Mouse (Mus musculus) stomach, postnatal 0 days (tissue): ENCODE results near the gene Atxn7l1. TPM values are rescaled to one million over a fixed set of nuclear protein-coding genes. Genes with fewer than 3 reads are reported as not detected.

ENCODE experiments used
- ATAC-seq: fragments of 200-750 bp; cut with Nextera tagmentation; 2 replicates; pipeline ENCODE4 v1.8.0; 2017; ENCODE audit not compliant: low FRiP score, low TSS enrichment
- DNase-seq: peaks from one replicate; pipeline ENCODE4 v3.0.0-alpha.2; 2016; ENCODE audit warnings: low spot score
- H3K27ac ChIP-seq: fragments of 300-500 bp; sonication (generic); replicated peaks from 2 replicates; pipeline ENCODE4 v1.5.1; 2014; ENCODE audit warnings: mild to moderate bottlenecking, control low read depth
- H3K27me3 ChIP-seq: fragments of 300-500 bp; sonication (generic); 2 replicates; pipeline ENCODE4 v1.6.1; 2014; ENCODE audit warnings: low read length; ENCODE audit not compliant: control insufficient read depth, insufficient read depth
- H3K36me3 ChIP-seq: fragments of 300-500 bp; sonication (generic); 2 replicates; pipeline ENCODE4 v1.6.1; 2014; ENCODE audit warnings: low read length, mixed read lengths; ENCODE audit not compliant: control insufficient read depth, insufficient read depth
- H3K4me1 ChIP-seq: fragments of 300-500 bp; sonication (generic); replicated peaks from 2 replicates; pipeline ENCODE4 v1.6.1; 2014; ENCODE audit warnings: antibody characterized with exemption; ENCODE audit not compliant: control insufficient read depth, insufficient read depth
- H3K4me2 ChIP-seq: fragments of 300-500 bp; sonication (generic); replicated peaks from 2 replicates; pipeline ENCODE4 v1.6.1; 2014; ENCODE audit warnings: low read depth, mild to moderate bottlenecking, control low read depth, moderate library complexity
- H3K4me3 ChIP-seq: fragments of 300-500 bp; sonication (generic); 2 replicates; pipeline ENCODE4 v1.5.1; 2014; ENCODE audit warnings: low read depth, low read length, control low read depth
- H3K9ac ChIP-seq: fragments of 300-500 bp; sonication (generic); 2 replicates; pipeline ENCODE4 v1.6.1; 2014; ENCODE audit warnings: mild to moderate bottlenecking, low read length, control low read depth, mixed read lengths
- H3K9me3 ChIP-seq: fragments of 300-500 bp; sonication (generic); 2 replicates; pipeline ENCODE4 v1.6.1; 2016; ENCODE audit warnings: low read length; ENCODE audit not compliant: control insufficient read depth
- CTCF ChIP-seq: IDR thresholded peaks from 2 replicates; pipeline ENCODE4 v1.5.1; 2016; ENCODE audit warnings: antibody characterized with exemption, low read depth, mild to moderate bottlenecking, moderate library complexity
- EP300 ChIP-seq: optimal IDR thresholded peaks from 2 replicates; pipeline ENCODE3; 2016; ENCODE audit warnings: antibody characterized with exemption
- WGBS: fragments of 180-500 bp; shearing (Covaris S2); extraction: QIAGEN DNeasy Blood & Tissue Kit; methylation state at CpG from one replicate; pipeline ENCODE4 v1.1.7; 2014; 5-methylcytosine and 5-hydroxymethylcytosine counted together
- polyA plus RNA-seq: library from polyadenylated mRNA; unstranded; fragments of >200 nt; fragmentation: Nextera tagmentation; extraction: Ambion mirVana; gene quantifications from 2 replicates; pipeline ENCODE4 v1.2.1, GENCODE M21; 2015

Gene Atxn7l1
- polyA plus RNA-seq, 1 experiment from 2014 or later: 4.7 TPM

- 65% methylated on average over 8 of the region's 8 CpGs for WGBS
- DNase-seq (no peak), ATAC-seq (no peak)
- no peaks in the 10 kb centered on the region for H3K27me3 ChIP-seq
- no peaks in the 10 kb centered on the region for H3K36me3 ChIP-seq
- H3K4me3 ChIP-seq: no peak overlapping the region
- TF ChIP-seq EP300 (no peak), CTCF (no peak)
- no peak overlapping the region for H3K4me2 ChIP-seq
- no peaks in the 10 kb centered on the region for H3K9me3 ChIP-seq
- H3K4me1 ChIP-seq: no peaks in the 10 kb centered on the region
- H3K27ac ChIP-seq: no peak overlapping the region
- H3K9ac ChIP-seq: no peak overlapping the region
Measured at GRCm38 (mm10) chr12:33144456-33144855, 3.0 kb upstream of the Atxn7l1 start.

DNA sequence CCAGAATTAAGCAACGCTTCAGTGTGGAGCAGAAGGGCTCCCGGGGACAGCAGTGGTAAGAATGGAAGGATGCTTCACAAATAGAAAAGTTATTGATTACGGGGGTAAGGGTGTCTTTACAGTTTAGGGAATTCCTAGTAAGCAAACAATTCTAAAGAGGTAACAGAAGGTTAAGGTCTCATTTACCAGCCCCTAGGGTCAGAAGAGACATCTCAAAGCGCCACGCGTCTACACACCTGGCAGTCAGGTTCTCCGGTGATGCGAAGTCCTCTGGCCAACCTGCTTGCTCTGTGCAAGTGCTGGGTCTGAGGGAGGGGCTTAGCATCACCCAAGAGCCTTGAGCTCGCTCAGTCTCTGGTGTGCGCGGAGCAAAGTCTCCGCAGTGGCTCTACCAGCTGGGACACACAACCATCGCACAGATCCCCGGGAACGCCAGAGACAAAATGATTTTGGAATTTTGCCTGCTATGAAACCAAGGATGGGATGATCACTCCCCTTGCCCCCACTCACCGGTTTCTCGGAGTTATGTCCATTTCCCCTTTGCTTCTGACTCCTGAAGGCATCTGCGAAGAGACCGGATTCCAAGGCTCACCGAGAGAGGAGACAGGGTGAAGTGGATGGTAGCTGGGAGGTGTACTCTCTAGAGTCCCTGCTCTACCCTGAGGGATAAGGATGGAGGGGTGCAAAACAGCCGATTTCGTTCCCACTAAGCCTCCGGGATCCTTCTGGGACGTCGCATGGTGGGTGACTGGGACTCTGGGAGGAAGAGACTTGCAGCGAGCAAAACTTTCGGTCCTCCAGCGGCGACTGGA lies 665 bp upstream of the Atxn7l1 start:
- TF ChIP-seq EP300 (no peak), CTCF (no peak)
- H3K9ac ChIP-seq: peak overlapping the region; percentile 63
- no peaks in the 10 kb centered on the region for H3K9me3 ChIP-seq
- peak overlapping the region; percentile 70 for H3K4me3 ChIP-seq
- DNase-seq: peak; percentile 27
- 4% methylated on average over 29 of the region's 29 CpGs for WGBS
- H3K4me2 ChIP-seq: peak overlapping the region; percentile 64
- H3K4me1 ChIP-seq: no peaks in the 10 kb centered on the region
- H3K27me3 ChIP-seq: no peaks in the 10 kb centered on the region
- peak; percentile 60 for ATAC-seq
- no peaks in the 10 kb centered on the region for H3K36me3 ChIP-seq
- no peak overlapping the region for H3K27ac ChIP-seq

- ATAC-seq (no peak), DNase-seq (no peak)
- H3K4me2 ChIP-seq: no peak overlapping the region
- no peaks in the 10 kb centered on the region for H3K9me3 ChIP-seq
- no peaks in the 10 kb centered on the region for H3K4me1 ChIP-seq
- H3K27ac ChIP-seq: no peak overlapping the region
- H3K36me3 ChIP-seq: no peaks in the 10 kb centered on the region
- no peak overlapping the region for H3K9ac ChIP-seq
- TF ChIP-seq CTCF (no peak), EP300 (no peak)
- no peak overlapping the region for H3K4me3 ChIP-seq
- H3K27me3 ChIP-seq: no peaks in the 10 kb centered on the region
- 91% methylated on average over 16 of the region's 16 CpGs for WGBS
Measured at GRCm38 (mm10) chr12:33149544-33150190, 2.2 kb downstream of the Atxn7l1 start.

DNA sequence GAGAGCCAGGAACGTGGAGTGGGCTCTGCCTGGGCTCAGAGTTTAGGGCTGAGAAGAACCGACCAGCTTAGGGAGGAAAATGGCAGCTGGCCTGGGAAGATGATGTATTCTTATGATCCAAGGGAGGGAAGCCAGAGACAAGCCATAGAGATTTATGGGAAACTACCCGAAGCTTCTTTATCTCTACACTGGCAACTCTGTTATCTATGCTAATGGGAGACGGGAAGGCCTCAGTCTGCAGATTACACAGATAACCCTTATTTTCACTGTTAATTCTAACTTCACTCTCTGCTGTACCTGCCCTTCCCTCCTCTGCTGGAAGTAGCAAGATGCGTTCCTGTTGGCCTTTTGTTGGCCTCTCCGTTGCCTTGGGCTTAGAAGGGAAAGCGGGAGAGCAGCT lies 5.6 kb downstream of the Atxn7l1 start:
- Histone ChIP-seq H3K4me1 (no peaks in the 10 kb centered on the region), H3K9ac (no peak overlapping the region), H3K36me3 (no peaks in the 10 kb centered on the region), H3K9me3 (no peaks in the 10 kb centered on the region), H3K4me3 (no peak overlapping the region), H3K4me2 (no peak overlapping the region), H3K27ac (no peak overlapping the region), H3K27me3 (no peaks in the 10 kb centered on the region)
- 62% methylated on average over 7 of the region's 7 CpGs for WGBS
- TF ChIP-seq CTCF: no peak
- no peak for TF ChIP-seq EP300
- ATAC-seq (no peak), DNase-seq (no peak)

DNA sequence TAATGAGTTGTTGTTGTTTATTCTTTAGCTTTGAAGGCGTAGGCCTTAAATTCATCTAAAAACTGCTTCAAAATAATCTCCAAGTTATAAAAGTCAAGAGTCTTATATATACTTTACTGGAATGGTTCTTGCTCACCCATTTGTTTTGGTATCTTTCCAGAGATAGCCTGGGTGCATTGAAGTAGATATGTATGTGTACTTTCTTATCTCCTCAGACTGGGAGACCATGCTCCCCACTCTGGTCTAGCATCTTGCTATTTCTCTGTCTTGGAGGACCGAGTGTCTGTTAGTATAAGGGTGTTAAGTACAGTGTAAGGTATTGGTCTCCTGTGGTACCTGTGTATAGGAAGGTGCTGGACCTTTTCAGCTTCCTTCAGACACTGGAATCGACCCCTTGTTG lies 6.4 kb downstream of the Atxn7l1 start:
- Histone ChIP-seq H3K36me3 (no peaks in the 10 kb centered on the region), H3K9ac (no peak overlapping the region), H3K27me3 (no peaks in the 10 kb centered on the region), H3K4me1 (no peaks in the 10 kb centered on the region), H3K4me2 (no peak overlapping the region), H3K4me3 (no peak overlapping the region), H3K9me3 (no peaks in the 10 kb centered on the region), H3K27ac (no peak overlapping the region)
- ATAC-seq: no peak
- 85% methylated on average over 3 of the region's 3 CpGs for WGBS
- no peak for DNase-seq
- TF ChIP-seq EP300: no peak

DNA sequence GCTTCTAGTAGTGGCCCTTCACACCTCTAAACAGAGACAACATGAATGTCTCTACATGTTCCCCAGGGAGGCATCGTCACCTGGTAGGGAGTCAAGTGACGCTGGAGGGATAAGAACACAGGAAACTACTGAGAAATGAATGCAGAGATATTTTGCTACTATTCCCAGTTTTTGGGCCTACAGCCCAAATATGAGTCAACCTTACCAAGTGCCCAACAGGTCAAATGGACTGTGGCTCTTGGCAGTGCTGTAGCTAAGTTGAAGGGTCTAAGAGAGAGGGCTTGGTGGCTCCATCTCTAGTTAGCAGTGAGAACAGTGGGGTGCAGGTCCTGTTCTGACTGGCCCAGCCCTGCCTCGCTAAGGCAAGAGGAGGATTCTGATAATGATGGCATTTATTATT lies 7.2 kb downstream of the Atxn7l1 start:
- 92% methylated on average over 3 of the region's 3 CpGs for WGBS
- no peaks in the 10 kb centered on the region for H3K27me3 ChIP-seq
- H3K4me1 ChIP-seq: no peaks in the 10 kb centered on the region
- no peak overlapping the region for H3K4me3 ChIP-seq
- DNase-seq (no peak), ATAC-seq (no peak)
- H3K36me3 ChIP-seq: no peaks in the 10 kb centered on the region
- H3K27ac ChIP-seq: no peak overlapping the region
- H3K4me2 ChIP-seq: no peak overlapping the region
- no peak overlapping the region for H3K9ac ChIP-seq
- H3K9me3 ChIP-seq: no peaks in the 10 kb centered on the region
- TF ChIP-seq CTCF (no peak), EP300 (no peak)
